Mouse (Mus musculus) stomach, postnatal 0 days (tissue): Measurements from ENCODE around the gene Clgn. TPM values are rescaled to one million over a fixed set of nuclear protein-coding genes. Genes with fewer than 3 reads are reported as not detected.

ENCODE experiments used
- ATAC-seq: fragments of 200-750 bp; cut with Nextera tagmentation; 2 replicates; pipeline ENCODE4 v1.8.0; 2017; ENCODE audit not compliant: low FRiP score, low TSS enrichment
- DNase-seq: peaks from one replicate; pipeline ENCODE4 v3.0.0-alpha.2; 2016; ENCODE audit warnings: low spot score
- H3K27ac ChIP-seq: fragments of 300-500 bp; sonication (generic); replicated peaks from 2 replicates; pipeline ENCODE4 v1.5.1; 2014; ENCODE audit warnings: mild to moderate bottlenecking, control low read depth
- H3K27me3 ChIP-seq: fragments of 300-500 bp; sonication (generic); 2 replicates; pipeline ENCODE4 v1.6.1; 2014; ENCODE audit warnings: low read length; ENCODE audit not compliant: control insufficient read depth, insufficient read depth
- H3K36me3 ChIP-seq: fragments of 300-500 bp; sonication (generic); 2 replicates; pipeline ENCODE4 v1.6.1; 2014; ENCODE audit warnings: low read length, mixed read lengths; ENCODE audit not compliant: control insufficient read depth, insufficient read depth
- H3K4me1 ChIP-seq: fragments of 300-500 bp; sonication (generic); replicated peaks from 2 replicates; pipeline ENCODE4 v1.6.1; 2014; ENCODE audit warnings: antibody characterized with exemption; ENCODE audit not compliant: control insufficient read depth, insufficient read depth
- H3K4me2 ChIP-seq: fragments of 300-500 bp; sonication (generic); replicated peaks from 2 replicates; pipeline ENCODE4 v1.6.1; 2014; ENCODE audit warnings: low read depth, mild to moderate bottlenecking, control low read depth, moderate library complexity
- H3K4me3 ChIP-seq: fragments of 300-500 bp; sonication (generic); 2 replicates; pipeline ENCODE4 v1.5.1; 2014; ENCODE audit warnings: low read depth, low read length, control low read depth
- H3K9ac ChIP-seq: fragments of 300-500 bp; sonication (generic); 2 replicates; pipeline ENCODE4 v1.6.1; 2014; ENCODE audit warnings: mild to moderate bottlenecking, low read length, control low read depth, mixed read lengths
- H3K9me3 ChIP-seq: fragments of 300-500 bp; sonication (generic); 2 replicates; pipeline ENCODE4 v1.6.1; 2016; ENCODE audit warnings: low read length; ENCODE audit not compliant: control insufficient read depth
- CTCF ChIP-seq: IDR thresholded peaks from 2 replicates; pipeline ENCODE4 v1.5.1; 2016; ENCODE audit warnings: antibody characterized with exemption, low read depth, mild to moderate bottlenecking, moderate library complexity
- EP300 ChIP-seq: optimal IDR thresholded peaks from 2 replicates; pipeline ENCODE3; 2016; ENCODE audit warnings: antibody characterized with exemption
- WGBS: fragments of 180-500 bp; shearing (Covaris S2); extraction: QIAGEN DNeasy Blood & Tissue Kit; methylation state at CpG from one replicate; pipeline ENCODE4 v1.1.7; 2014; 5-methylcytosine and 5-hydroxymethylcytosine counted together
- polyA plus RNA-seq: library from polyadenylated mRNA; unstranded; fragments of >200 nt; fragmentation: Nextera tagmentation; extraction: Ambion mirVana; gene quantifications from 2 replicates; pipeline ENCODE4 v1.2.1, GENCODE M21; 2015

The Clgn gene
- polyA plus RNA-seq, 1 experiment from 2014 or later, result 0.27 TPM

GRCm38 (mm10) chr8:83394325-83394724 lies 4.7 kb downstream of the Clgn start:
- Histone ChIP-seq H3K27me3 (peaks cover 6% of the 10 kb centered on the region), H3K36me3 (no peaks in the 10 kb centered on the region), H3K27ac (no peak overlapping the region), H3K4me3 (no peak overlapping the region), H3K4me1 (no peaks in the 10 kb centered on the region), H3K9ac (no peak overlapping the region), H3K4me2 (no peak overlapping the region), H3K9me3 (no peaks in the 10 kb centered on the region)
- TF ChIP-seq CTCF (no peak), EP300 (no peak)
- 81% methylated on average over 5 of the region's 5 CpGs for WGBS
- DNase-seq (no peak), ATAC-seq (no peak)

DNA sequence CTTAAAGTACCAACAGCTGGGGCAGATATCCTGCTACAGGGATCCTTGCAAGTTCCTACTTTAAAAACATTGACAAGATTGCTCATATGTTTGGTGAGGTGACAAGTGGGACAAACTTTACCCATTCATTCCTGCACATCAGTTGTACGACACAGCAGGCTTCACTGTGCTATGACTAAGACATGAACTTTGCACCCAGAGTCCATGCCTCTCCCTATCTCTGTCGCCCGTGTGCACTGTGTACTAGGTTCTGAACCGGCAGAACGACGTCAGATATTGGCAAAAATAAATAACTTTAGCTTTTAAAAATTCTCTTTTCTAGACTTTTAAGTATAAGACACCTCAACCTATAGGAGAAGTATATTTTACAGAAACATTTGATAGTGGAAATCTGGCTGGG lies 7.0 kb downstream of the Clgn start:
- Histone ChIP-seq H3K4me2 (no peak overlapping the region), H3K4me1 (no peaks in the 10 kb centered on the region), H3K36me3 (no peaks in the 10 kb centered on the region), H3K27ac (no peak overlapping the region), H3K27me3 (no peaks in the 10 kb centered on the region), H3K9me3 (no peaks in the 10 kb centered on the region), H3K9ac (no peak overlapping the region), H3K4me3 (no peak overlapping the region)
- peak; percentile 31 for DNase-seq
- peak; percentile 95 for ATAC-seq
- TF ChIP-seq EP300 (no peak), CTCF (no peak)
- 61% methylated on average over 6 of the region's 6 CpGs for WGBS

DNA sequence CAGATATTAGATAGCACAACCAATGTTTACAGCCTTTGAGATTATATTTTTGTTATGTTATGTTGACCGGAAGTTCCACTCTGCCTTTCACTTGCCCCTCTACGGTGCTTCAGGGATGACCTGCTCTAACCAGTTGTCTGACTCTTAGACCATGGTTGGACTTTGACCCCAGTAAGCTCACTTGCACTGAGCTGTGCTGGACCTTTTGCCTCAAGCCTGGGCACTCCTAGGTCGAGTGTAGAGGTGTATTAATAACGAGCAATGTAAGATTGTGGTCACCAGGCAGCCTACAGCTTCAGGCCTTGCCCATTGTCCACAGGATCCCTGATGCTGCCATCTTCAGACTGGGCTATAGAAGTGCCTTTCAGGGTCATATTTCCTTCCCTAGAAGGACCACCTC lies 8.1 kb downstream of the Clgn start:
- 62% methylated on average over 4 of the region's 4 CpGs for WGBS
- no peak for TF ChIP-seq EP300
- TF ChIP-seq CTCF, result no peak
- H3K4me2 ChIP-seq, result no peak overlapping the region

GRCm38 (mm10) chr8:83405548-83405947 lies 15.9 kb downstream of the Clgn start:
- Histone ChIP-seq H3K4me3 (no peak overlapping the region), H3K36me3 (no peaks in the 10 kb centered on the region), H3K9me3 (no peaks in the 10 kb centered on the region), H3K4me1 (no peaks in the 10 kb centered on the region), H3K9ac (no peak overlapping the region), H3K4me2 (no peak overlapping the region), H3K27me3 (no peaks in the 10 kb centered on the region), H3K27ac (no peak overlapping the region)
- ATAC-seq (no peak), DNase-seq (no peak)
- WGBS, result 63% methylated on average over 10 of the region's 10 CpGs
- TF ChIP-seq EP300 (no peak), CTCF (no peak)

More for the DNA sequence above, 8.1 kb downstream of the Clgn start:
- Histone ChIP-seq H3K4me3 (no peak overlapping the region), H3K36me3 (no peaks in the 10 kb centered on the region), H3K27ac (no peak overlapping the region), H3K4me1 (no peaks in the 10 kb centered on the region), H3K9me3 (no peaks in the 10 kb centered on the region), H3K9ac (no peak overlapping the region), H3K27me3 (no peaks in the 10 kb centered on the region)
- peak; percentile 84 for ATAC-seq
- DNase-seq, result no peak

DNA sequence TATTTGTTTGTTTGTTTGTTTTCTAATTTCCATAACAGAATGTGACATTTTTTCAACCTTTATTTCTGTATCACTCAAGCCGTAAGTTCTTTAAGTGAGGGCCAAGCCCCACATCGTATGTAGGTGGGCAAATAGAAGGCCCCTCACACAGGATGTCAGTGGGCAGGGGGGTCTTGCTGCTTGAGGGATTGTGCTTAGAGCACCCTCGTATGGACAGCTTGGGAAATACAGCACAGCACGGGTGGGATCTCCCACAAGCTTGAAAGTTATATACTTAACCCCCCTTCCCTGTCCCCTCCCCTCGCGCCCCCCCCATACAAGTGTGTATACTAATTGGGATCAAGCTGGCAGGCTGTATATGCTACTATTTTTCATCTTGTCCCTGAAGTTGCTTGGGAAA lies 17.2 kb downstream of the Clgn start:
- Histone ChIP-seq H3K9me3 (no peaks in the 10 kb centered on the region), H3K4me1 (no peaks in the 10 kb centered on the region), H3K27me3 (no peaks in the 10 kb centered on the region), H3K9ac (no peak overlapping the region), H3K4me3 (no peak overlapping the region), H3K36me3 (no peaks in the 10 kb centered on the region), H3K4me2 (no peak overlapping the region), H3K27ac (no peak overlapping the region)
- 41% methylated on average over 6 of the region's 6 CpGs for WGBS
- DNase-seq, result no peak
- TF ChIP-seq CTCF (peak; percentile 35), EP300 (no peak)
- no peak for ATAC-seq

- Histone ChIP-seq H3K9ac (no peak overlapping the region), H3K4me2 (no peak overlapping the region), H3K9me3 (no peaks in the 10 kb centered on the region), H3K4me1 (no peaks in the 10 kb centered on the region), H3K27me3 (no peaks in the 10 kb centered on the region), H3K4me3 (no peak overlapping the region), H3K27ac (no peak overlapping the region), H3K36me3 (no peaks in the 10 kb centered on the region)
- TF ChIP-seq CTCF (no peak), EP300 (no peak)
- ATAC-seq (no peak), DNase-seq (no peak)
- 82% methylated on average over 7 of the region's 7 CpGs for WGBS
These were observed 18.8 kb downstream of the Clgn start for GRCm38 (mm10) chr8:83408496-83408895.
